Mouse (Mus musculus): ENCODE measurements at regions not wholly inside any gene's neighbourhood (a gene's known extent, or its start where the extent isn't known, plus 50 kb on each side); places are given as distances from the start of the nearest gene placed in this dataset.

- DNase-seq (ENCODE audit: low read depth, low spot score): no peak
Measured at GRCm38 (mm10) chr6:54754810-54755209, 61.9 kb upstream of the Znrf2 start.

GRCm38 (mm10) chr6:54757511-54757911, 59.2 kb upstream of the Znrf2 start:
- no peak for DNase-seq (ENCODE audit: low read depth, low spot score)

- DNase-seq (ENCODE audit: low read depth, low spot score): no peak
Measured at GRCm38 (mm10) chr6:54758112-54758511, 58.6 kb upstream of the Znrf2 start.

GRCm38 (mm10) chr6:54759263-54759662, 57.5 kb upstream of the Znrf2 start:
- no peak for DNase-seq (ENCODE audit: low read depth, low spot score)

GRCm38 (mm10) chr6:54759942-54760498, 56.7 kb upstream of the Znrf2 start:
- DNase-seq (ENCODE audit: low read depth, low spot score): peak; percentile 85

GRCm38 (mm10) chr6:54760541-54760940, 56.2 kb upstream of the Znrf2 start:
- no peak for DNase-seq (ENCODE audit: low read depth, low spot score)

- DNase-seq (ENCODE audit: low read depth, low spot score): no peak
Measured at GRCm38 (mm10) chr6:54762021-54762420, 54.7 kb upstream of the Znrf2 start.

- no peak for DNase-seq (ENCODE audit: low read depth, low spot score)
Measured at GRCm38 (mm10) chr6:54762499-54762898, 54.2 kb upstream of the Znrf2 start.

GRCm38 (mm10) chr6:54763669-54764068, 53.0 kb upstream of the Znrf2 start:
- DNase-seq (ENCODE audit: low read depth, low spot score): no peak

GRCm38 (mm10) chr6:54765715-54766114, 51.0 kb upstream of the Znrf2 start:
- DNase-seq (ENCODE audit: low read depth, low spot score): peak; percentile 30

- DNase-seq (ENCODE audit: low read depth, low spot score): peak; percentile 67
Measured at GRCm38 (mm10) chr6:54766485-54767112, 50.1 kb upstream of the Znrf2 start.

Measured in CD4-positive helper T cell, adult 2 months (primary cell).